Mouse (Mus musculus): ENCODE measurements at regions not wholly inside any gene's neighbourhood (a gene's known extent, or its start where the extent isn't known, plus 50 kb on each side); places are given as distances from the start of the nearest gene placed in this dataset.

DNA sequence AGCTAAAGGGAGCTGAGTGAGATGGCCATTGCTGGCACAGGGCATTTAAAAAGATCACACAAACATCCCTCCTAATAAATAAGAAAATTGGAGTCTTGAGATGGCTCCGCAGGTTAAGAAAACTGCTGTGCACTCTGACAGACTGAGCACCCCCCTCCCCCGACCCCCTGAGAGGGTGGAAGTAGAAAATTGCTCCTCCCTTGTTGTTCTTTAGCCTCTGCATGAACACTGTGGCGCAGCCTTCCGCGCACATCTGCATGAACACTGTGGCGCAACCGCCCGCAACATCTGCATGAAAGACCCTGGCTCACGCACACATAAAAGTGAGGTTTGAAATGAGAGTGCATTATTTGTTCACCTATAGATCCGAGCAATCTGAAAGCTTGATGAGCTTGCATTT lies 50.2 kb upstream of the Itsn2 start:
- ATAC-seq (replicated peaks; ENCODE audit: insufficient number of reproducible peaks, low FRiP score, low TSS enrichment, poor library complexity, severe bottlenecking), result no peak

DNA sequence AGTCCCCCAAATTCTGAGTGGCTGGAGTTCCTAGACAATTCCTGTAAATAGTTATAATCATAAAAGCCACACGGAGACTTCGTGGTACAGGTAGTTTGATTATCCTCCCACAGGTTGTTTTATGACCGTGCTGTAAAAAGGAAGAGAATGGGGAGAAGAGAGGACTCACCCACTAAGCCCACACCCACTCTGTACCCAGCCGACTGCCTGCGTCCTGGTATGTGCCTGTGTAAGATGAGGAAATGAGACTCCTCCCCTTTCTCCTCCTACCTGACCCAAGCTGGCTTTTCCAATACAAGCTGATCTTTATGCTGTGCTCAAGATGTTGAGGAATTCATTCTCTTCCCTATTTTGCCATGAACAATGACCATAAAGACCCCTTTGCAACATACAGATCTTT lies 57.3 kb upstream of the Ncoa1 start:
- no peak for ATAC-seq (replicated peaks; ENCODE audit: insufficient number of reproducible peaks, low FRiP score, low TSS enrichment, poor library complexity, severe bottlenecking)

DNA sequence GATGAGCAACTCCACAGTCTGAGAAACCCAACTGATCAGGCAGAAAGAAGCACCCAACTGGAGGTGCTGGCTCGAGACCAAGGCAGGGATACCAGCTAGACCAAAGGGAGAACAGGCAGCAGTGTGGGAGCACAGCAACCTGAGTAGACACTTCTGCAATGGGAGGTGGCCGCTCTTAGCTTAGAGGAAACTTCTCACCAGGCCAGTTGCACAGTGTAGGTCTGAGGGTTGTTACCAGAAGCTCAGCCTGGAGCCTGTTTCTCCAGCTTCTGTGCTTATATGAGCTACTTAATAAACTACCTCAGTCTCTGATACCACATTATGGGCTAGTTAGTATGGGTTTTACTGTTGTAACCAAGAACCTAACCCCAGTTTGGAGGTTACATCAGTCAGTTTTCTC lies 56.7 kb upstream of the Ncoa1 start:
- 0 out of 2 replicates have a peak, but pooled peaks have one; percentile 51 for ATAC-seq (replicated peaks; ENCODE audit: insufficient number of reproducible peaks, low FRiP score, low TSS enrichment, poor library complexity, severe bottlenecking)

DNA sequence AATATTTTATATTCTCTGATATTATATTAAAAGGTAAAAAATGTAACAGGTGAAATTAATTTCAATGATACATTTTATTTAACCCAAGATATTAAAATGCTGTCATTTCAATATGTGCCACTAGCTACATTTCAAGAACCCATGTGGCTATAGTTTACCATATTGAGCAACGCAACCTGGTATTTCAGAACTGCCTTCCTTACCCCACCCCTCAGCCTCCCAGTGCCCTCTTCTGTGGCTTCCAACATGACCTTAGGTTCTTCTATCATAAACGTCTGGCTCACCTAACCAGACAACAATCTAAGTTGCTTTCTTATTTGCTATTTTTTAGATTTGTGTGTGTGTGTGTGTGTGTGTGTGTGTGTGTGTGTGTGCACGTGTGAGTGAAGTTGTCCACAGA lies 55.7 kb upstream of the Ncoa1 start:
- ATAC-seq (replicated peaks; ENCODE audit: insufficient number of reproducible peaks, low FRiP score, low TSS enrichment, poor library complexity, severe bottlenecking), result 0 out of 2 replicates have a peak, but pooled peaks have one; percentile 65

DNA sequence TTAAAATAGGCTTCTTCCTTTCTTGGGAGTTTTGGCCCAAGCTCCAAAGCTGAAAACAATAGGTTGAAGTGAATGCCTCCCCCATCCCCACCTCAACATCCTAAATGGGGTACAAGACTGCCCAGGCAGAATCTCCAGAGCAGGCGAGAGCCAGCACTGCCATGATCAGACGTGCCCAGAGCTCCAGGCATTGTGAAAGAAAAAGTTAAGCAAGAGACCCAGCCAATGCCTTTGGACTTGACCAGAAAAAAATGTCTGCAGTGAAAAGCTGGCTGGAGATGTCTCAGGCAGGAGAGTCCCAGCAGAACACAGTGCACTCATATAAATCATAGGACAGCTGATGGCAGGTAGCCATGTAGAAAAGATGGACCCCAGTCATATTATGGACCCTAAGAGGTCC lies 50.0 kb upstream of the Ncoa1 start:
- ATAC-seq (replicated peaks; ENCODE audit: insufficient number of reproducible peaks, low FRiP score, low TSS enrichment, poor library complexity, severe bottlenecking), result no peak
